Mouse (Mus musculus) small intestine, adult 2 months (tissue): ENCODE results near the gene Kmt5c.

Experiments
- CTCF ChIP-seq: fragments of 200-500 bp; IDR thresholded peaks from 2 replicates; pipeline ENCODE4 v1.5.1; 2012; ENCODE audit warnings: low read depth, mild to moderate bottlenecking, control low read depth, inconsistent platforms, low read length, moderate library complexity, mixed read lengths; ENCODE audit not compliant: insufficient replicate concordance, insufficient read length; ENCODE audit errors: extremely low read depth
- POLR2A ChIP-seq: fragments of 200-500 bp; IDR thresholded peaks from 2 replicates; pipeline ENCODE4 v1.6.1; 2012; ENCODE audit warnings: low read depth, mild to moderate bottlenecking, control low read depth, inconsistent platforms, low read length, moderate library complexity

DNA sequence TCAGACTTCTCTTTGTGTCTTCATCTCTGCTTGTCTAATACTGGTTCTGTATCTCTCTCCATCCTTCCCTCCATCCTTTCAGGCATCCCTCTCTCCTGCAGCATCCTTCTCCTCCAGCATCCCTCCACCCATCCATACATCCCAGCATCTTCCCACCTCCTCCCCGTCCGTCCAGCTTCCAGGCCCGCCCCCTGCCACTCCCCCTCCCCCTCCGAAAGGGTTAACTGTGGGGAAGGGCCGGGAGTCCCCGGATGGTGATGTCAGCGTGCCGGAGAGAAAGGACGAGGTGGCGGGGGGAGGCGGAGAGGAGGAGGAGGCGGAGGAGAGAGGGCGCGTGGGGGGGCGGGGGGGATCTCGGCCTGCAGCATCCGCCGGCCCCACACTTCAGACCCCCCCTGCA, 49.5 kb upstream of the Kmt5c start, which contains the start of gene Brsk1:
- TF ChIP-seq CTCF (no peak), POLR2A (no peak)
